Mouse (Mus musculus): ENCODE data around the gene Nav2.

Nav2 gene

DNA sequence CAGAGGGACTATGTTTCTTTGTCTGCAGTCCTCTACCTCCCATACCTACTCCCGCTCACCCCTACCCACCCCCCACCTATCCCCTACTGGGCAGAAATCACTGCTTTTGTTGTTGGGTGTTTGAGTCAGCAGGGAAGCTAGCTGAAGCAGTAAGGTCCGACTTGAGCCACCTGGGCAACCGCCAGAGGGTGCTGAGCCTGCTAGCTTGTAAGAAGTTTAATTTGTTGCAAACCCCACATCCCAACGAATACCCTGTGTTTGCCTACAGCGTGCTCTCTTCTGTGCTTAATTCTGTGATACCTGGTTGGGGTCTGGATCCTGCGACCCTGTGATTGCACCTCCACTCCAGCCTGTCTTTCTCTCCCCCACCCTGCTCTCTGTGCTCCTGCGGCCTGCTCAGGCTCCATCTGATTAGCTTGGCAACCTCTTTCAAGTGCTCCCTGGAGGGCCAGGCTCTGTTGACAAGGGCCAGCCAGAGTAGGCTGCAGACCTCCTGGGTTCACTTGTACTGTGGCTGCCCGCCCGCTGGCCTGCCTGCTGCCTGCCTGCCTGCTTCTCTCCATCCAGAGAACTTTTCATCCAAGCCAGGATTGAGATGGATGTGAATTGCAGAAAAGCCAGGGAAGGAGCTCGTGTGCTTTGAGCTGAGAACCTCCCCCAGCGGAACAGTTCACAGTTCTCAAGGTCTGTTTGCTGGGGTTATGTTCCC lies 575.7 kb downstream of the Nav2 start:
- DNase-seq (ENCODE audit: low read depth, low spot score): no peak

GRCm38 (mm10) chr7:49485292-49485847 lies 576.9 kb downstream of the Nav2 start:
- DNase-seq (ENCODE audit: low read depth, low spot score): no peak

DNA sequence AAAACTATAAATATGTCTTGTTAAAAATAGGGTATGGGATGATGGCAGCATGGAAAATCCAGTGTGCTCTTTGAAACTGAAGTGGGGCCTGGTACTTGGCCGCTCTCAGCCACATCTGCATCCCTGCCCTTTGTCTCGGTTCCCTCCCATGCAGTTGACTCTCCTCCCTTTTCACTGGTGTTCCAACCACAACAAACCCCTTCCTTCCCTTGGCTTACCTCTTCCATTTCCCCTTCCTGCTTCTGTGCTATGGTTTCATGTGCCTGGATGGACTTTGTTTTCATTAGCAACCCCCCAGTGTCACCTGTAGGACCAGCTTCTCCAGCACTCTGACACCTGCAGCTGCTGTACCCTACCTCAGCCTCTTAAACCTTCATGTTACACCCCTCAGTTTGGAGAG lies 578.8 kb downstream of the Nav2 start:
- DNase-seq (ENCODE audit: low read depth, low spot score): no peak

- no peak for DNase-seq (ENCODE audit: low read depth, low spot score)
Measured at GRCm38 (mm10) chr7:49488493-49489087, 580.1 kb downstream of the Nav2 start.

DNA sequence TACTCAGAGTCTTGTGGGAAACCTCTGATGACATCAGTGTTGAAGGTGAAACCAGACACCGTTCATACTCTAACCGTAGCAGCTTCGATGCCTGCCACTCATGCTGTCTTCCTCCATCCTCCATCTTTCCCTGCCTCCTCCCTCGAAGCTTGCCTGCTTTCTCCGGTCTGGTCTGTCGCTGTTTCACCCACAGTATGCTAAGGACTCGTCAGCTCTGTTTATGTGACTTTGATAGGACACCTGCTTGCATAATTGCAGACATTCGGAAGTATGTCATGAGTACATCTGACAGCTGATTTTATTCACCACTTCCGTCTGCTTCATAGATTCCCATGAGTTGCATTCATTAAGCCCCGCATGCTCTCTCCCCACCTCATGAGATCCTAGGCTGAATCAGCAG lies 582.3 kb downstream of the Nav2 start:
- DNase-seq (ENCODE audit: low read depth, low spot score): no peak

- DNase-seq (ENCODE audit: low read depth, low spot score): no peak
Measured at GRCm38 (mm10) chr7:49492622-49493021, 584.1 kb downstream of the Nav2 start.

- peak; percentile 48 for DNase-seq (ENCODE audit: low read depth, low spot score)
Measured at GRCm38 (mm10) chr7:49493210-49493609, 584.7 kb downstream of the Nav2 start.

GRCm38 (mm10) chr7:49494654-49495053 lies 586.1 kb downstream of the Nav2 start:
- DNase-seq (ENCODE audit: low read depth, low spot score): no peak

DNA sequence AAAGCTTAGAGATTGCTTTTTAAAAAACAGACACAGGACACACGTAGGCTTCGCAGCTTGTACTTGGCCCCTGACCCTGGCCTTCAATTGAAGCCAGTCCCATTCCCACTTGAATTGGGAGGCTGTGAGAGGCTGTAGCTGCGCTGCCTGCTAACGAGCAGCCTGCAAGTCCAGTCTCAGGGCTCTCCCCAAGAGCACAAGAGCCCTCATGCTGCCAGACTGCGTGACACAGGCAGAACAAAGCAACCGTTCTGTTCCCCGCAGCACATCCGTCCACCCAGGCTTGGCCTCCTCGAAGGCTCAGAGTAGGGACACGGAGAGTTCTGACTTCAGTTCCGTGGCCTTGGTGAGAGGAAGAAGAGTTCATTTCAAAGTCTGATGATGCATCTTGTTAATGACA lies 587.6 kb downstream of the Nav2 start:
- DNase-seq (ENCODE audit: low read depth, low spot score): no peak

- DNase-seq (ENCODE audit: low read depth, low spot score): no peak
Measured at GRCm38 (mm10) chr7:49496766-49497425, 588.4 kb downstream of the Nav2 start.

GRCm38 (mm10) chr7:49497426-49497892 lies 588.9 kb downstream of the Nav2 start:
- no peak for DNase-seq (ENCODE audit: low read depth, low spot score)

GRCm38 (mm10) chr7:49499598-49499997 lies 591.1 kb downstream of the Nav2 start:
- no peak for DNase-seq (ENCODE audit: low read depth, low spot score)

GRCm38 (mm10) chr7:49500916-49501315 lies 592.4 kb downstream of the Nav2 start:
- DNase-seq (ENCODE audit: low read depth, low spot score): no peak

DNA sequence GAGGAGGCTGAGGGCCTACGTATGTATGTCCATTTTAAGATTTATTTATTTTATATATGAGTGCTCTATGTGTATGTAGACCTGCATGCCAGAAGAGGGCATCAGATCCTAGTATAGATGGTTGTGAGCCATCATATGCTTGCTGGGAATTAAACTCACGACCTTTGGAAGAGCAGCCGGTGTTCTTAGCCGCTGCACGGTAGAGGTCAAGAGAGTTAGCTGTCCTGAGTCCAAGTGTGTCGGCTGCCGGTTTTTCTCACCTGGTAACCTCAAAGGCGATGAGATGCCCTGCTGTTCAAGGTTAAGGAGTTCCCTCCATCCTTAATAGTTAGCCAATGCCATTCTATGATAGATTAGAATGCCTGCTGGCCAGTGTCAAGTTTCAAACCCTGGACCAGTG lies 594.9 kb downstream of the Nav2 start:
- DNase-seq (ENCODE audit: low read depth, low spot score): no peak

- no peak for DNase-seq (ENCODE audit: low read depth, low spot score)
Measured at GRCm38 (mm10) chr7:49503881-49504280, 595.4 kb downstream of the Nav2 start.

- DNase-seq (ENCODE audit: low read depth, low spot score): no peak
Measured at GRCm38 (mm10) chr7:49504297-49504696, 595.8 kb downstream of the Nav2 start.

DNA sequence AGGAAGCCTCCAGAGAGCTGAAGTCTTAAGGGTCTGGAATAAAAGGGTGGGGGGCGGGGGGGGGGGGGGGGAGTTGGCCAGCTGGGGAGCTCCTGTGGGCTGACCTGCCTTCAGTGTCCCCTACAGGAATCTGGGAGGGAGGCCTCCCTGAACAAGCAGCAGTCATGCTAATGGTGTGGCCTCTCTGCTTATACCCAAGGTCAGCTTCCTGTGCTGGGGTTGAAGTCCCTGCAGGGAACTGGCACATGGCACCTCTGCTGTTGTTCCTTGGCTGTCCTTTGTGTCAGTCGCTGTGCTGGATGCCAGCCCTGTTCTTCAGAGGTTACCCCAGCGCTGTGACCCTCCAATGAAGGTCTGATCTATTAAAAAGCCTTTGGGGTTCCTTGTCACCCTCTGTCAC lies 596.5 kb downstream of the Nav2 start:
- DNase-seq (ENCODE audit: low read depth, low spot score): no peak

GRCm38 (mm10) chr7:49506085-49506820 lies 597.7 kb downstream of the Nav2 start:
- DNase-seq (ENCODE audit: low read depth, low spot score): no peak

- DNase-seq (ENCODE audit: low read depth, low spot score): no peak
Measured at GRCm38 (mm10) chr7:49507943-49508506, 599.5 kb downstream of the Nav2 start.

DNA sequence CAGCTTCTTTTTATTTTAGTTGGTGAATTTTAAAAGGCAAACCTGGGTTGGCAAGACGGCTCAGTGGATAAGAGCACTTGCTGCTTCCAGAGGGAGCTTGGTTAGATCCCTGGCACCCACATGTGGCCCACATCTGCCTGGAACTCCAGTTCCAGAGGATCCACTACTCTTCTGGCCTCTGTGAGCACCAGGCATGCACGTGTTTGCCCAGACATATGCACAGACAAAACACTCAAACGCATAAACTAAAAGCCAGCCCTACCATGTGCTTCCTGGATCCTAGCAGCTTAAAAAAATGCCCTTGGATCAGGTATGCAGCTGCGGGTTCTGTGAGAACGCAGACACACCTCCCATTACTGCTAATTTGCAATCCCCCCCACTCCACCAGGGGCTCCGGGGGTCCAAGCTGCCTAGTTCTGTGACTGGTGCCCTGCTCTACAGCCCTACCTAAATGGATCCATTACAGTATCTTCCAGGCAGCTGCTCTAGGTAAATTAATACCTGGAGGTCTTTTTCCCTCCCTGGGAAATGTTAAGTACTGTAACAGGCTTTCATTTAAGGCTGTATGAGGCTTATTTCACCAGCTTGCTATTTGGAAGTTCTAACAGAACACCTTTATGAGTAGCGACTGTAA lies 603.4 kb downstream of the Nav2 start:
- DNase-seq (ENCODE audit: low read depth, low spot score): no peak
